Mouse (Mus musculus): ENCODE results near the gene Fam206a.

DNA sequence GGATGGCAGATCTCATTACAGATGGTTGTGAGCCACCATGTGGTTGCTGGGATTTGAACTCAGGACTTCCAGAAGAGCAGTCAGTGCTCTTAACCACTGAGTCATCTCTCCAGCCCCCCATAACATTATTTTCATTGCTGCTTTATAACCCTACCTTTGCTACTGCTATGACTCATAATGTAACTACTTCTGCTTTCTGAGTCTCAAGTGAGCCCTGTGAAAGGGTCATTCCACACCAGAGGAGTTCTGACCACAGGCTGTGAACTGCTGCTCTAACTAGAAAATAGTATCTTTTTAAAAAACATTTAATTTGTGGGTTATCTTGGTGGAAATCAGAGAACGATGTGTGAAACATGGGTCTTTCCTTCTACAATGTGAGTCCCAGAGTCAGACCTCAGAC, 44.5 kb upstream of the Fam206a start:
- TF ChIP-seq CTCF (conservative IDR thresholded peaks at IDR 0.05 in 1 of 2, IDR thresholded peaks at IDR 0.05 in 1 of 2; ENCODE audit: low read depth in 2 of 2, low read length in 2 of 2) (no peak), ELF1 (IDR thresholded peaks at IDR 0.05; ENCODE audit: low read depth, low read length) (no peak), MAFK (IDR thresholded peaks at IDR 0.05; ENCODE audit: insufficient replicate concordance, low read length) (no peak), EP300 (IDR thresholded peaks at IDR 0.05; ENCODE audit: low read length) (peak; percentile 66), POLR2A (IDR thresholded peaks at IDR 0.05; ENCODE audit: low read depth, low read length) (no peak), JUN (IDR thresholded peaks at IDR 0.05; ENCODE audit: insufficient read depth, low read depth, low read length) (peak; percentile 79; the same call in 1 of the 2 replicates), JUND (conservative IDR thresholded peaks at IDR 0.05; ENCODE audit: low read depth, low read length) (peak; percentile 88), MAZ (IDR thresholded peaks at IDR 0.05; ENCODE audit: low read depth, low read length) (no peak), ZNF384 (IDR thresholded peaks at IDR 0.05; ENCODE audit: low read depth, low read length) (no peak), KAT2A (IDR thresholded peaks at IDR 0.05; ENCODE audit: insufficient replicate concordance, low read length) (no peak), MXI1 (IDR thresholded peaks at IDR 0.05; ENCODE audit: low read depth, low read length) (no peak)
